Mouse (Mus musculus): ENCODE results near the gene Fnbp1. TPM values are rescaled to one million over a fixed set of nuclear protein-coding genes. Genes with fewer than 3 reads are reported as not detected.

Gene Fnbp1
- polyA plus RNA-seq, 1 experiment from 2014 or later = 26.3 TPM

DNA sequence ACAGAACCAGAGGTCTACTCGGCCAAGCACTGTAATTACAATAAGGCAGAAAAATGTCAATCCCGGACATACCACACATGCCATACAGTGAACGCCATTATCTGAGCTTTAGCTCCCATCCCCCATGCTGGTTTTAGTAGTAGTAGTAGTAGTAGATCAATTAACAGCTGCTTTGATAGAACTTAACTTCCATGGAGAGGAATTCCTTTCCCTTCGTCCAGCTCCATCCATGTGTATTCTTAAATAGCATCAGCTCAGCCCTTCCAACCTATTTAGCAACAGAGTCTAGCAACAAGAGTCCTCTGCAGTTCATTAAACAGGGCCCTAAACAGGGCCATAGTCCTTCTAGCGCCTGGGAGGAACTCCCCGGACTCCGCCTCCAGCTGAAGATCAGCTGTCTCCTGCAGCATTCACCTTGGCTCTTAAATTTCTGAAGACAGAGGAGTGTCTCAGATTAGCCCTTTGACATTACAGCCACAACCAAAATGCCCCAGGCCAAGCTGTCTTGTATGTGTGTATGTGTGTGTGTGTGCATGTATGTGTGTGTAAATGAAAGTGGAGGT lies 20.6 kb downstream of the Fnbp1 start:
- H3K27me3 ChIP-seq = no peaks in the 10 kb centered on the region
- ATAC-seq (ENCODE audit: insufficient number of reproducible peaks, insufficient read depth, low FRiP score, low TSS enrichment) = no peak
- H3K27ac ChIP-seq = no peak overlapping the region
- no peaks in the 10 kb centered on the region for H3K36me3 ChIP-seq
- no peaks in the 10 kb centered on the region for H3K9me3 ChIP-seq
- peaks cover 26% of the 10 kb centered on the region for H3K4me1 ChIP-seq
- no peak overlapping the region for H3K9ac ChIP-seq
- H3K4me2 ChIP-seq (replicated peaks) = no peak overlapping the region
- no peak overlapping the region for H3K4me3 ChIP-seq
- 68% methylated on average over 7 of the region's 7 CpGs for WGBS

DNA sequence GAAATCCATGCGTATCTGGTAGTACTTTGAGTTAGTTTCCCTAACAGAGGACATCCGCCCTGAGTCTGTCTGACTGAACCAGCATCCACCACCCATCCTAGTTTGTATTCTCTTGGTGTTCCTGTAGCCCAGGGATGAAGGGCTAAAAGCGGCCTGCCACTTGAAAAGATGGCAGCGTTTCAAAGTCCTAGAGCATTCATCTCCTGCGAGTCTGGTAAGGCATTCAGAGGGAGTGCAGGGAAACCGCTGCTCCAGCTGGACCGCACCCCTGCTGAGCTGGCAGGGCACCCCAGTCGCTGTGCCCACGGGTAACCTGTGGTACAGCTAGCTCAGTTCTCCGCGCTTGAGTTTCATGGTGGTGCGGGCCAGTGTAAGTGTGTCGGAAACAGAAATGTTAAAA lies 22.0 kb downstream of the Fnbp1 start:
- Histone ChIP-seq H3K9ac (no peak overlapping the region), H3K27me3 (no peaks in the 10 kb centered on the region), H3K36me3 (no peaks in the 10 kb centered on the region), H3K4me3 (no peak overlapping the region), H3K4me2 (replicated peaks) (no peak overlapping the region), H3K9me3 (no peaks in the 10 kb centered on the region), H3K27ac (no peak overlapping the region), H3K4me1 (peaks cover 35% of the 10 kb centered on the region)
- 74% methylated on average over 13 of the region's 13 CpGs for WGBS
- ATAC-seq (ENCODE audit: insufficient number of reproducible peaks, insufficient read depth, low FRiP score, low TSS enrichment) = no peak

DNA sequence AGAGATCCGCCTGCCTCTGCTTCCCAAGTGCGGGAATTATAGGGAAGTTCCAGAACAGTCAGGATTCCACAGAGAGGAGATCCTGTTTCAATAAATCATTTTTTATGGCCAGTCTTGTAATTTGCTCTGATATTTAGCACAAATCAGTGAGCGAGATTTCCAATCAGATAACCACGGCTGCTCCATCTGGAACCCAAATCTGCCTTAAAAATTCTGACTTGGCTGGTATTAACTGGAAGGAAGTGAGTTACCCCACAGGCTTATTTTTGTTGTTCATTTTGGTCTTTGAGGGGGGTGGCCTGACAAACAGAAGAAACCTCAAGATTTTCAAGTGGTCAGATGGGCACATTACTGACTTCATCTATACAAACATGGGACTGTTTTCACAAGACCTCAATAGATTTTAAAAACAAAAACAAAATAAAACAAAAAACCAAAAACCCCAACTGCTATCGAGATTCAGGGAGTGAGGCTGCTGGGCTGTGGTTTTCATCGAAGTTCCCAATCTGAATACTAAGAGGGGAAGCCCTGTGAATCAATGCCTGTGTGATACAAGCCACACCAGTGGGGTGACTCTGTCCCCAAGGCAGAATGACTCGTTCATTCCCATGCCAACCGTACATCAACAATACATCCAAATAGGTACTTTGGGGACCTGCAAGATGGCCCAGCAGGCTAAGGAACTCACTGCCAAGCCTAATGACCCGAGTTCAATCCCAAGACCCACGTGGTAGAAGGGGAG lies 23.0 kb downstream of the Fnbp1 start:
- Histone ChIP-seq H3K27ac (no peak overlapping the region), H3K9ac (no peak overlapping the region), H3K36me3 (no peaks in the 10 kb centered on the region), H3K27me3 (no peaks in the 10 kb centered on the region), H3K4me1 (peaks cover 27% of the 10 kb centered on the region), H3K4me2 (replicated peaks) (no peak overlapping the region), H3K9me3 (no peaks in the 10 kb centered on the region), H3K4me3 (no peak overlapping the region)
- 84% methylated on average over 10 of the region's 10 CpGs for WGBS
- ATAC-seq (ENCODE audit: insufficient number of reproducible peaks, insufficient read depth, low FRiP score, low TSS enrichment) = no peak

DNA sequence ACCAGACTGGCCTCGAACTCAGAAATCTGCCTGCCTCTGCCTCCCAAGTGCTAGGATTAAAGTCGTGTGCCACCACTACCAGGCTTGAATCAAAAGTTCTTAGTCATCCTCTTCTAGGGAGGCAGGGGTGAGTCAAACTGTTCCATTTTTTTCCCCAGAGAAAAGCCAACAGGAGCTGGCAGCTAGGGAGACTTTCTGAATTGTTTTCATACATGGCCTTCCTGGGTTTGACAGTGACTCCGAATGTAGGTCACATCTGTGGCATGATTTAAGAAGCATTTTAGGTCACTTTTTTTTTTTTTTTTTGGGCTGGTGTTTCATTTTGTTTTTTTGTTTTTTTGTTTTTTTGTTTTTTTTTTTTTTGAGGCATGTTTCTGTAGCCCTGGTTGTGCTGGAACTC lies 23.6 kb downstream of the Fnbp1 start:
- Histone ChIP-seq H3K4me3 (no peak overlapping the region), H3K27me3 (no peaks in the 10 kb centered on the region), H3K4me2 (replicated peaks) (no peak overlapping the region), H3K27ac (no peak overlapping the region), H3K9ac (no peak overlapping the region), H3K9me3 (no peaks in the 10 kb centered on the region), H3K4me1 (peaks cover 27% of the 10 kb centered on the region), H3K36me3 (no peaks in the 10 kb centered on the region)
- 91% methylated on average over 3 of the region's 3 CpGs for WGBS
- no peak for ATAC-seq (ENCODE audit: insufficient number of reproducible peaks, insufficient read depth, low FRiP score, low TSS enrichment)

DNA sequence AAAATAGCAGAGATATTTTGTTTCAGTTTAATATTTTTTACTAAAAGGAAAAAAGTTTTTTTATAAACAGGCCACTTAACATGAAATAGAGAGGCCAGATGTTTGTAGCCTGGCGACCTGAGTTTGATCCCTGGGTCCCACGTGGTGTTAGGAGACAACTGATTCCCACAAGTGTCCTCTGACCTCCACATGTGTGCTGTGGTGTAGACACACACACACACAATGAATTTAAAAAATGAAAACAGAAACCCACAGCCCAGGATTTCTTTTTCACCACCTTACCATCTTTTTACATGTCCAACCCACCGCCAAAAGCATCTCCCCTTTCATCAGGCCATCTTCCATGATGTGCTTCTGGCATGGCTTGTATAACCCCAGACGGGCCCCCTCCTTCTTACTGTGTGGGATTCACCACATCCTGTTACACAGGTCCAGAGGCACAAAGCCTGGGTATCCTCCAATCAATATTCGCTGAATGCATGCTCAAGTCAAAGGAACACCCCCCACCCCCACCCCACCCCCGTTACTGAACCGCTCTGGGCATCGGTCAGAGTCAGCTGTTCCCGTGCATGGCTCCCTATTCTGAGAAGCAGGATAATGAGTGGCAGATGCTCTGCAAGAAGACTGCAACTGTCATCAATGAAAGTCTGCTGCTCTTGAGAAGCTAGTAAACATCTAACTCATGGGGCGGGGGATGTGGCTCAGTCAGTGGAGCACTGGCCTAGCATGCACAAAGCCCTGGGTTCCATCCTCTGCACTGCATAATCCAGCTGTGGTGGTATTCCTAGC lies 25.7 kb downstream of the Fnbp1 start:
- no peaks in the 10 kb centered on the region for H3K36me3 ChIP-seq
- peak; percentile 65; the same call in 1 of the 2 replicates for ATAC-seq (ENCODE audit: insufficient number of reproducible peaks, insufficient read depth, low FRiP score, low TSS enrichment)
- 40% methylated on average over 10 of the region's 10 CpGs for WGBS
- H3K27me3 ChIP-seq = no peaks in the 10 kb centered on the region
- H3K4me3 ChIP-seq = no peak overlapping the region
- H3K27ac ChIP-seq = peak overlapping the region; percentile 61
- no peak overlapping the region for H3K9ac ChIP-seq
- peaks cover 20% of the 10 kb centered on the region for H3K4me1 ChIP-seq
- H3K4me2 ChIP-seq (replicated peaks) = no peak overlapping the region
- H3K9me3 ChIP-seq = no peaks in the 10 kb centered on the region

DNA sequence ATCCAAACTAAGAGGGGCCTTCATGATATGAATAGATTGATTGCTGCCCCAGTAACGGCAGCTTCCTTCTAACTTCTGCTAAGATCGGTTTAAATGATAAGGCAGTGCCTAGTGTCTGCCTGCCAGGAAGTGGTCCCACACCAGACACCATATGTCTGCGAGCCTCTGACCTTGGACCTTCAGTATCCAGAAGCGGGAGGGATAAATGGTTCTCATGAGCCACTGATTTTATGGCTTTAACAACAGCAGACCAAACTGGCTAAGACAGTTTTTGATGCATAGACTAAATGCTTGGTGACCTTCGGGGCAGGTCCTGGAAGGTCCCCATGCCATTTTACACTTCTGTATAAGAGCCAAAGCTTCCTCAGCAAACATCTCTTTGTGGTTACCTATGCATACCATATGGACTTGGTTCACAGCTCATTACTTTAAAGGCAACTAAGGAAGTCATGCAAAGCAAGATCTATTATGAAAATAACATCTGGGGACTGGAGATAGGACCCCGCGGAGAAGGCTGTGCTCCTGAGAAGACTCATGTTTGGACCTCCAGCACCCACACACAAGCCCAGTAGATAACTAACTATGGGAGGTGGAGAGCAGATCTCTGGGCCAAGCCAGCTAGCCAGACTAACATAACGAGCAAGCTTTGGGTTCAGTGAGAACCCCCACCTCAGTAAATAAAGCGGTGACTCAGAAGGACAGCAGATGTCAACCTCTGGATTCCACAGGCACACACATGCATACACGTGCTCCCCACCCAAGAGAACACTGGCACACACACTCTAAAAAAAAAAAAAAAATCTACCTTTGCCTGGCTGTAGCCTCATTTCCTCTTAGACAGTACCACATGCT lies 26.5 kb downstream of the Fnbp1 start:
- Histone ChIP-seq H3K4me3 (no peak overlapping the region), H3K4me2 (replicated peaks) (no peak overlapping the region), H3K27me3 (no peaks in the 10 kb centered on the region), H3K9me3 (no peaks in the 10 kb centered on the region), H3K4me1 (peaks cover 22% of the 10 kb centered on the region), H3K27ac (peak overlapping the region; percentile 61), H3K36me3 (no peaks in the 10 kb centered on the region), H3K9ac (no peak overlapping the region)
- ATAC-seq (ENCODE audit: insufficient number of reproducible peaks, insufficient read depth, low FRiP score, low TSS enrichment) = no peak
- 52% methylated on average over 10 of the region's 10 CpGs for WGBS

DNA sequence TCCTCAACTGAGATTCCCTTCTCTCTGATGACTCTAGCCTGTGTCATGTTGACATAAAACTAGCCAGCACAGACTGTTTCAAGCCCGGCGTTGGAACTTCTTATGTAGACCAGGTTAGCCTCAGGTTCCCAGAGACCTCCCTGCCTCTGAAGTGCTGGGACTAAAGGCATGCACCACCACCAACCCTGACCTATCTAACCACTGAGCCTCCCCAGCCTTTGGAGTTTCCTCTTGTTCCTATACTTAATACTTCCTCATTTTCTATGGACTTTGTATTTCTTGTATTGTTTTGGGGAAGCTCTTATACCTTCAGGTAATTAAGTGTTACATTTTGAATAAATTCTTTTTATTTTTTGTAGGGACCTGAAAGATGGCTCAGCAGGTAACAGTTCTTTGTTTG lies 27.6 kb downstream of the Fnbp1 start:
- no peak overlapping the region for H3K4me2 ChIP-seq (replicated peaks)
- 94% methylated on average over 2 of the region's 2 CpGs for WGBS
- H3K4me3 ChIP-seq = no peak overlapping the region
- no peaks in the 10 kb centered on the region for H3K36me3 ChIP-seq
- H3K27ac ChIP-seq = no peak overlapping the region
- H3K9ac ChIP-seq = no peak overlapping the region
- no peaks in the 10 kb centered on the region for H3K9me3 ChIP-seq
- H3K27me3 ChIP-seq = no peaks in the 10 kb centered on the region
- no peak for ATAC-seq (ENCODE audit: insufficient number of reproducible peaks, insufficient read depth, low FRiP score, low TSS enrichment)
- H3K4me1 ChIP-seq = peaks cover 28% of the 10 kb centered on the region

DNA sequence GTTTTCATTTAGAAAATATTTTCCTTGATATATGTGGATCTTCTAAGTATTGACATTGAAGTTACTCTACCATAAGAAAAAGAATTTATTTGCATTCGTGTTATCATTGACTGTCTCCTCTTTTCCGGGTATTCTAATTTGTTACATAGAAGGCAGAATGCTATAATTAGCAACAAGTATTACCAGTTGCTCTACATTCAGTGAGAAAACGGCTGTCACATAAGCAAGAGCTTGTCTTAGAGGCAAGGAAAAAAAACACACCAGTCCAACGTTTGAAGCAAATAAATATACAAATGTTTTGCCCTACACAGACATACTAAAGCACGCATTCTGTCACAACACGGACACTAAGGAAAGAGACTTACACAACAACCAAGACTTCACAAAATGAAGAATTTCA lies 30.1 kb downstream of the Fnbp1 start:
- ATAC-seq (ENCODE audit: insufficient number of reproducible peaks, insufficient read depth, low FRiP score, low TSS enrichment) = no peak
- Histone ChIP-seq H3K27me3 (no peaks in the 10 kb centered on the region), H3K36me3 (no peaks in the 10 kb centered on the region), H3K4me3 (no peak overlapping the region), H3K27ac (no peak overlapping the region), H3K4me1 (peaks cover 43% of the 10 kb centered on the region), H3K9ac (no peak overlapping the region), H3K9me3 (no peaks in the 10 kb centered on the region), H3K4me2 (replicated peaks) (no peak overlapping the region)
- 69% methylated on average over 6 of the region's 6 CpGs for WGBS

DNA sequence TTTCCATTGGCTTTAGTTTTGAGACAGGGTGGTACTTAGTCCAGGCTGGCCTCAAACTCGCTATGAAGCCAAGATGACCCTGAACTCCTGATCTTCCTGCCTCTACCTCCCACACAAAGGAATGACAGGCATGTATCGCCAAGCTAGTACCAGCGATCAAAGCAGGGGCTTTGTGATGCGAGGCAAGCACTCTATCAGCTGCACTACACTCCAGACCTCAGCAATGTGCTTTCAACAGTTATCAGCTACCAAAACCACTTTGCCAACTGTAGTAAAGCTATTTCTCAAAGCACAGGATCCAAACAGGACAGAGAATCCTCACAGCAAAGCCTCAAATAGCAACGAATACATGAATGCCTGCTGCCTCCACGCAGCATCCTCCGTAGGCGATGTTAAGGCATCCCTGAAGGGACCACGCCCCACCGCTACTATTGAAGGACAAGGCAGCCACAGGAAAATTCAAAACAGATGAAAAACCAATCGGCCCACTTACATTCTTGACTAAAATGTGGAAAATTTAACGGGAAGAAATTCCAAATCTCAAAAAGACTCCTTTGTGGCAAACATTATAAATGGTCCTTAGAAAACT lies 31.8 kb downstream of the Fnbp1 start:
- H3K36me3 ChIP-seq = no peaks in the 10 kb centered on the region
- H3K4me3 ChIP-seq = no peak overlapping the region
- H3K27ac ChIP-seq = peak overlapping the region; percentile 63
- no peak overlapping the region for H3K4me2 ChIP-seq (replicated peaks)
- H3K4me1 ChIP-seq = peaks cover 32% of the 10 kb centered on the region
- H3K27me3 ChIP-seq = no peaks in the 10 kb centered on the region
- WGBS = 59% methylated on average over 12 of the region's 12 CpGs
- no peak overlapping the region for H3K9ac ChIP-seq
- no peaks in the 10 kb centered on the region for H3K9me3 ChIP-seq
- no peak for ATAC-seq (ENCODE audit: insufficient number of reproducible peaks, insufficient read depth, low FRiP score, low TSS enrichment)

DNA sequence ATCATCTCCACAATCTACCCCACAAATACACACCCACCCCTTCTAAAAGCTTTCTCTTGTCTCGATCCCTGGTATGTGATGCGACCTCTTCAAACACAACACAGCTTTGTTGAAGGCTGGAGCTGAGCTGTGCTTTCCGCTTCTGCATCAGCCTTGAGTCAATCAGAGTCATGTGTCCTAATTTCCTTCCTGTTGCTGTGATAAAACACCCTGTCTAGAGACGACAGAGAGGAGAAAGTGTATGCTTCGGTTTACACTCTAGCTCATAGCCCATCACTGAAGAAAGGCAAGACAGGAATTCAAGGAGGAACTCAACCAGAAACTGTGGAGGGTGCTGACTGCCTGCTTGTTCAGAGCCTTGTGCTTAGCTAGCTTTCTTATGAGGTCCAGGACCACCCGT lies 33.6 kb downstream of the Fnbp1 start:
- Histone ChIP-seq H3K4me2 (replicated peaks) (no peak overlapping the region), H3K27me3 (no peaks in the 10 kb centered on the region), H3K9ac (no peak overlapping the region), H3K27ac (no peak overlapping the region), H3K36me3 (no peaks in the 10 kb centered on the region; the same call in 1 of the 2 replicates), H3K4me1 (peaks cover 32% of the 10 kb centered on the region), H3K9me3 (no peaks in the 10 kb centered on the region), H3K4me3 (no peak overlapping the region)
- 61% methylated on average over 6 of the region's 6 CpGs for WGBS
- no peak for ATAC-seq (ENCODE audit: insufficient number of reproducible peaks, insufficient read depth, low FRiP score, low TSS enrichment)
